Mouse (Mus musculus): Measurements from ENCODE around the gene Lpp.

DNA sequence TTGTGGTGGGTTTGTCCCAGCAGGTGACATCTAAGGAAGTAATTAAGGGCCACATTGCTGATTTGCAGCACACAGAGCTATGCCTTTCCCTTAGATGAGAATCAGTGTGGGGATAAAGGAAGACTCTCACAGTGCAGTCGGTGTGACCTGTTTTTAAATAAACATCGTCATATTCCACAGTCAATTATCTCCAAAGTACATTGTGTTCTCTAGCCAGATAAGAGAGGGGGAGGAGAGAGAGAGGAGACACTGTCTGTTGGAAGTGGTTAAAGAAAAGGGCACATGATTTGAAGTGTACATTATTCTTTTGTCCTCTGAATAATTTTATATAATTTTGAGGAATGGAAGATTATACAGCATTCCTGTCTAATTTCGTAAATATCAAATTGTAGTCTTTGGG is 388.6 kb downstream of the Lpp start:
- no peak for TF ChIP-seq CTCF (IDR thresholded peaks at IDR 0.05; ENCODE audit: borderline replicate concordance, control insufficient read depth, extremely low read depth, insufficient read depth, low read length, poor library complexity)
- TF ChIP-seq POLR2A (IDR thresholded peaks at IDR 0.05; ENCODE audit: control insufficient read depth, extremely low read depth, insufficient read depth, low read length, poor library complexity): no peak

All from thymus, adult 2 months (tissue).